In genomic region chr2:64413846-64414245, GRCm38 (mm10) we compare ENCODE assay signal across 26 mouse cellular contexts.
A peak's percentile ranks its signal among the peaks of the same experiment; 100 is the strongest.
DNase-seq lines count a peak whose midpoint lies in the region; ATAC-seq and TF ChIP-seq lines count a peak whose summit lies in the region.
"Had no signal": no experiment of that assay in that cellular context is flagged by ENCODE, and none has a peak within 500 bp of the region (broad histone marks: within the 10 kb centered on the region; RNA-seq: fewer than 3 reads in every experiment).

No protein-coding gene starts in this region.

- no peak overlapping the region for H3K4me2 ChIP-seq in kidney, postnatal 0 days (ENCODE audit: low read length)
- no peak overlapping the region for H3K4me2 ChIP-seq in lung, postnatal 0 days (replicated peaks; ENCODE audit: low read depth, low read length)
- no peak overlapping the region for H3K4me2 ChIP-seq in midbrain, embryonic 15.5 days
- H3K4me2 ChIP-seq: embryonic facial prominence, embryonic 12.5 days; forebrain, embryonic 12.5 days; heart, embryonic 15.5 days; hindbrain, embryonic 14.5 days; limb, embryonic 12.5 days; liver, embryonic 11.5 days; midbrain, embryonic 12.5 days; neural tube, embryonic 13.5 days had no signal

- H3K27ac ChIP-seq in kidney, postnatal 0 days, result no peak overlapping the region
- H3K27ac ChIP-seq in lung, postnatal 0 days (ENCODE audit: low read length), result no peak overlapping the region
- no peak overlapping the region for H3K27ac ChIP-seq in midbrain, embryonic 15.5 days
- H3K27ac ChIP-seq: embryonic facial prominence, embryonic 12.5 days; forebrain, embryonic 12.5 days; heart, embryonic 15.5 days; hindbrain, embryonic 14.5 days; left cerebral cortex, adult 2 months; limb, embryonic 12.5 days; midbrain, embryonic 12.5 days; neural tube, embryonic 13.5 days had no signal

- no peaks in the 10 kb centered on the region for H3K9me3 ChIP-seq in kidney, postnatal 0 days (replicated peaks; ENCODE audit: low read length)
- H3K9me3 ChIP-seq in lung, postnatal 0 days (ENCODE audit: low read length), result no peaks in the 10 kb centered on the region
- no peaks in the 10 kb centered on the region for H3K9me3 ChIP-seq in midbrain, embryonic 15.5 days
- H3K9me3 ChIP-seq: embryonic facial prominence, embryonic 12.5 days; forebrain, embryonic 12.5 days; heart, embryonic 15.5 days; limb, embryonic 12.5 days; midbrain, embryonic 12.5 days; neural tube, embryonic 13.5 days had no signal

- H3K9ac ChIP-seq in kidney, postnatal 0 days (ENCODE audit: low read depth, low read length), result no peak overlapping the region
- no peak overlapping the region for H3K9ac ChIP-seq in lung, postnatal 0 days (replicated peaks; ENCODE audit: low read depth)
- no peak overlapping the region for H3K9ac ChIP-seq in midbrain, embryonic 15.5 days
- H3K9ac ChIP-seq: embryonic facial prominence, embryonic 12.5 days; forebrain, embryonic 12.5 days; heart, embryonic 15.5 days; hindbrain, embryonic 14.5 days; limb, embryonic 12.5 days; midbrain, embryonic 12.5 days; neural tube, embryonic 13.5 days had no signal

- H3K36me3 ChIP-seq in kidney, postnatal 0 days (ENCODE audit: insufficient read depth, low read length), result no peaks in the 10 kb centered on the region
- H3K36me3 ChIP-seq in lung, postnatal 0 days (ENCODE audit: insufficient read depth, low read length), result no peaks in the 10 kb centered on the region
- no peaks in the 10 kb centered on the region for H3K36me3 ChIP-seq in midbrain, embryonic 15.5 days (replicated peaks)
- H3K36me3 ChIP-seq: embryonic facial prominence, embryonic 12.5 days; forebrain, embryonic 12.5 days; heart, embryonic 15.5 days; limb, embryonic 12.5 days; midbrain, embryonic 12.5 days; neural tube, embryonic 13.5 days had no signal

- peak; percentile 62 for TF ChIP-seq EP300 in lung, postnatal 0 days (IDR thresholded peaks at IDR 0.05)

- H3K27me3 ChIP-seq in kidney, postnatal 0 days (ENCODE audit: insufficient read depth, low read length), result no peaks in the 10 kb centered on the region
- no peaks in the 10 kb centered on the region for H3K27me3 ChIP-seq in lung, postnatal 0 days (replicated peaks; ENCODE audit: insufficient read depth, low read length)
- H3K27me3 ChIP-seq in midbrain, embryonic 15.5 days (replicated peaks), result no peaks in the 10 kb centered on the region
- H3K27me3 ChIP-seq: CH12.LX; embryonic facial prominence, embryonic 12.5 days; forebrain, embryonic 12.5 days; heart, embryonic 15.5 days; limb, embryonic 12.5 days; megakaryocyte, embryonic 14.5 days; midbrain, embryonic 12.5 days; neural tube, embryonic 13.5 days; Patski had no signal

- 44% methylated on average over 1 of the region's 1 CpGs for WGBS in kidney, postnatal 0 days
- WGBS in lung, postnatal 0 days, result 30% methylated on average over 1 of the region's 1 CpGs
- WGBS in midbrain, embryonic 15.5 days, result 83% methylated on average over 1 of the region's 1 CpGs

- H3K4me3 ChIP-seq in kidney, postnatal 0 days (replicated peaks; ENCODE audit: low read depth, low read length), result no peak overlapping the region
- H3K4me3 ChIP-seq in lung, postnatal 0 days (ENCODE audit: low read depth, low read length), result no peak overlapping the region
- H3K4me3 ChIP-seq in midbrain, embryonic 15.5 days, result no peak overlapping the region
- H3K4me3 ChIP-seq: embryonic facial prominence, embryonic 12.5 days; erythroblast, embryonic 14.5 days; forebrain, embryonic 12.5 days; heart, embryonic 15.5 days; left cerebral cortex, adult 2 months; limb, embryonic 12.5 days; megakaryocyte, embryonic 14.5 days; midbrain, embryonic 12.5 days; neural tube, embryonic 13.5 days had no signal

- no peaks in the 10 kb centered on the region for H3K4me1 ChIP-seq in kidney, postnatal 0 days (replicated peaks; ENCODE audit: insufficient read depth, low read length)
- no peaks in the 10 kb centered on the region for H3K4me1 ChIP-seq in lung, postnatal 0 days (ENCODE audit: insufficient read depth, low read depth, low read length)
- H3K4me1 ChIP-seq in midbrain, embryonic 15.5 days, result no peaks in the 10 kb centered on the region
- H3K4me1 ChIP-seq: embryonic facial prominence, embryonic 12.5 days; forebrain, embryonic 12.5 days; heart, embryonic 15.5 days; limb, embryonic 12.5 days; megakaryocyte, embryonic 14.5 days; midbrain, embryonic 12.5 days; neural tube, embryonic 13.5 days had no signal

- no peak for ATAC-seq in kidney, postnatal 0 days (replicated peaks; ENCODE audit: low FRiP score, low read depth)
- peak; percentile 80 for ATAC-seq in lung, postnatal 0 days
- no peak for ATAC-seq in midbrain, embryonic 15.5 days (replicated peaks)
- ATAC-seq: intestine, postnatal 0 days; Patski had no signal

- DNase-seq in kidney, postnatal 0 days (ENCODE audit: low spot score), result peak; percentile 84
- DNase-seq in kidney, adult 9 months, result no peak
- peak; percentile 87 for DNase-seq in lung, postnatal 0 days (ENCODE audit: low spot score)
- no peak for DNase-seq in lung, postnatal 14 days
- peak; percentile 7 for DNase-seq in lung, postnatal 10 days
- no peak for DNase-seq in layer of hippocampus, postnatal 14 days (ENCODE audit: low spot score in 2 of 2)
- DNase-seq: adrenal gland, postnatal 10 days; cerebellum, adult 8-10 months; cerebellum, postnatal 36 days; gastrocnemius, postnatal 10 days; kidney, postnatal 25 days had no signal

- TF ChIP-seq CTCF in kidney, postnatal 0 days (IDR thresholded peaks at IDR 0.05; ENCODE audit: low read depth), result no peak
- TF ChIP-seq CTCF in lung, postnatal 0 days (IDR thresholded peaks at IDR 0.05), result no peak

Comparison
In these comparisons a context has a peak if more than half of its experiments do, and no peak if none do; other contexts are left out.
1. DNase-seq: peak in kidney, postnatal 0 days (single experiment), lung, postnatal 0 days (single experiment) and lung, postnatal 10 days (single experiment); none in kidney, adult 9 months (single experiment), lung, postnatal 14 days (single experiment) and layer of hippocampus, postnatal 14 days (0 of 2).